11 mouse cellular contexts compared by ENCODE assay signal in the genomic region with DNA sequence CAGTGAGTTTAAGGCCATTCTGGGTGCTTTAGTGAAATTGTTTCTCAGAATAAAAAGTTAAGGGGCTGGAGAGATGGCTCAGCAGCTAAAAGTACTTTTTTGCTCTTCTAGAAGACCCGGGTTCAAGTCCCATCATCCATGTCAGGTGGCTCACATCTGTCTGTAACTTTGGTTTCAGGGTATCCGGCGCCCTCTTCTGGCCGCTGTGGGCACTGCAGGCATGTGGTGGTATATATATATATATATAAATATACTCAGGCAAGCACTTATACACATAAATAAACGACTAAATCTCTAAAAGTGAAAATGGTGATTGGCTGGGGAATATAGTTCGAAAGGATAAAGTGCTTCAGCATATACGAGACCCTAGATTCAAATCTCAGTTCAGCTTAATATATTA.
A peak's percentile ranks its signal among the peaks of the same experiment; 100 is the strongest.
DNase-seq lines count a peak whose midpoint lies in the region; ATAC-seq and TF ChIP-seq lines count a peak whose summit lies in the region.
"Had no signal": no experiment of that assay in that cellular context is flagged by ENCODE, and none has a peak within 500 bp of the region (broad histone marks: within the 10 kb centered on the region; RNA-seq: fewer than 3 reads in every experiment).

No protein-coding gene starts in this region.

- H3K9ac ChIP-seq in hindbrain, postnatal 0 days (replicated peaks; ENCODE audit: low read length): no peak overlapping the region
- H3K9ac ChIP-seq in hindbrain, embryonic 16.5 days (ENCODE audit: low read depth, low read length): no peak overlapping the region
- H3K9ac ChIP-seq: embryonic facial prominence, embryonic 13.5 days; heart, embryonic 12.5 days had no signal

- H3K27ac ChIP-seq in hindbrain, postnatal 0 days: no peak overlapping the region
- H3K27ac ChIP-seq in hindbrain, embryonic 16.5 days (ENCODE audit: low read depth, low read length): no peak overlapping the region
- H3K27ac ChIP-seq in small intestine, adult 2 months (ENCODE audit: insufficient read depth, low read depth, low read length): no peak overlapping the region
- H3K27ac ChIP-seq: embryonic facial prominence, embryonic 13.5 days had no signal

- DNase-seq in hindbrain, postnatal 0 days (ENCODE audit: low spot score): peak; percentile 30
- peak; percentile 13 for DNase-seq in retina, adult 2 months (ENCODE audit: low read depth, low spot score)
- no peak for DNase-seq in retina, embryonic 14.5 days (ENCODE audit: low spot score)
- peak; percentile 60 for DNase-seq in ZHBTc4 (ENCODE audit: low read depth, low spot score)
- no peak for DNase-seq in cerebellum, postnatal 36 days
- no peak for DNase-seq in gastrocnemius, adult 8-10 months (ENCODE audit: low spot score in 2 of 2)
- DNase-seq: right cerebral cortex, adult 18-20 months had no signal

- WGBS in hindbrain, postnatal 0 days: 72% methylated on average over 7 of the region's 7 CpGs
- 70% methylated on average over 7 of the region's 7 CpGs for whole genome bisulfite sequencing in hindbrain, embryonic 16.5 days
- 84% methylated on average over 7 of the region's 7 CpGs for WGBS in small intestine, adult 2 months

- peak; percentile 55 for TF ChIP-seq CTCF in hindbrain, postnatal 0 days (IDR thresholded peaks at IDR 0.05; ENCODE audit: low read depth)
- peak; percentile 58; the same call in 1 of the 2 replicates for TF ChIP-seq CTCF in small intestine, adult 2 months (IDR thresholded peaks at IDR 0.05; ENCODE audit: extremely low read depth, insufficient read length, insufficient replicate concordance, low read depth, low read length)

- no peaks in the 10 kb centered on the region for H3K27me3 ChIP-seq in hindbrain, postnatal 0 days (ENCODE audit: insufficient read depth, low read length)
- no peaks in the 10 kb centered on the region for H3K27me3 ChIP-seq in hindbrain, embryonic 16.5 days (replicated peaks; ENCODE audit: control insufficient read depth, insufficient read depth, low read length)
- H3K27me3 ChIP-seq in small intestine, adult 2 months (ENCODE audit: control insufficient read depth, insufficient read depth, low read length): no peaks in the 10 kb centered on the region
- H3K27me3 ChIP-seq: embryonic facial prominence, embryonic 13.5 days; heart, embryonic 12.5 days had no signal

- no peaks in the 10 kb centered on the region for H3K9me3 ChIP-seq in hindbrain, postnatal 0 days (ENCODE audit: low read length)
- no peaks in the 10 kb centered on the region for H3K9me3 ChIP-seq in hindbrain, embryonic 16.5 days (ENCODE audit: control insufficient read depth, low read length)
- H3K9me3 ChIP-seq: embryonic facial prominence, embryonic 13.5 days; heart, embryonic 12.5 days had no signal

- no peak for ATAC-seq in hindbrain, postnatal 0 days
- no peak for ATAC-seq in hindbrain, embryonic 16.5 days

- no peaks in the 10 kb centered on the region for H3K4me1 ChIP-seq in hindbrain, postnatal 0 days (ENCODE audit: insufficient read depth, low read length)
- no peaks in the 10 kb centered on the region for H3K4me1 ChIP-seq in hindbrain, embryonic 16.5 days (ENCODE audit: control insufficient read depth, insufficient read depth, low read depth, low read length)
- H3K4me1 ChIP-seq in small intestine, adult 2 months (ENCODE audit: control insufficient read depth, insufficient read depth, insufficient read length, low read length): peaks cover 1% of the 10 kb centered on the region; the same call in 1 of the 2 replicates
- H3K4me1 ChIP-seq: embryonic facial prominence, embryonic 13.5 days had no signal

- H3K36me3 ChIP-seq in hindbrain, postnatal 0 days (ENCODE audit: insufficient read depth, low read length): no peaks in the 10 kb centered on the region
- no peaks in the 10 kb centered on the region for H3K36me3 ChIP-seq in hindbrain, embryonic 16.5 days (ENCODE audit: control insufficient read depth, insufficient read depth, low read length)
- no peaks in the 10 kb centered on the region for H3K36me3 ChIP-seq in small intestine, adult 2 months (ENCODE audit: control insufficient read depth, insufficient read depth, low read length)
- H3K36me3 ChIP-seq: embryonic facial prominence, embryonic 13.5 days; heart, embryonic 12.5 days had no signal

- no peak overlapping the region for H3K4me2 ChIP-seq in hindbrain, postnatal 0 days (ENCODE audit: low read depth, low read length)
- H3K4me2 ChIP-seq in hindbrain, embryonic 16.5 days (ENCODE audit: low read length): no peak overlapping the region
- H3K4me2 ChIP-seq: embryonic facial prominence, embryonic 13.5 days; heart, embryonic 12.5 days had no signal

- no peak overlapping the region for H3K4me3 ChIP-seq in hindbrain, postnatal 0 days (ENCODE audit: low read length)
- H3K4me3 ChIP-seq in hindbrain, embryonic 16.5 days (ENCODE audit: low read length): no peak overlapping the region
- no peak overlapping the region for H3K4me3 ChIP-seq in small intestine, adult 2 months (ENCODE audit: low read depth, low read length)
- H3K4me3 ChIP-seq: embryonic facial prominence, embryonic 13.5 days; heart, embryonic 12.5 days had no signal

- no peak for TF ChIP-seq POLR2A in small intestine, adult 2 months (IDR thresholded peaks at IDR 0.05; ENCODE audit: low read depth, low read length)

Comparison
In these comparisons a context has a peak if more than half of its experiments do, and no peak if none do; other contexts are left out.
1. DNase-seq: peak in hindbrain, postnatal 0 days (single experiment), retina, adult 2 months (single experiment) and ZHBTc4 (single experiment); none in retina, embryonic 14.5 days (single experiment), cerebellum, postnatal 36 days (0 of 2) and gastrocnemius, adult 8-10 months (0 of 2).